Mouse (Mus musculus): ENCODE results near the gene Slc7a11.

DNA sequence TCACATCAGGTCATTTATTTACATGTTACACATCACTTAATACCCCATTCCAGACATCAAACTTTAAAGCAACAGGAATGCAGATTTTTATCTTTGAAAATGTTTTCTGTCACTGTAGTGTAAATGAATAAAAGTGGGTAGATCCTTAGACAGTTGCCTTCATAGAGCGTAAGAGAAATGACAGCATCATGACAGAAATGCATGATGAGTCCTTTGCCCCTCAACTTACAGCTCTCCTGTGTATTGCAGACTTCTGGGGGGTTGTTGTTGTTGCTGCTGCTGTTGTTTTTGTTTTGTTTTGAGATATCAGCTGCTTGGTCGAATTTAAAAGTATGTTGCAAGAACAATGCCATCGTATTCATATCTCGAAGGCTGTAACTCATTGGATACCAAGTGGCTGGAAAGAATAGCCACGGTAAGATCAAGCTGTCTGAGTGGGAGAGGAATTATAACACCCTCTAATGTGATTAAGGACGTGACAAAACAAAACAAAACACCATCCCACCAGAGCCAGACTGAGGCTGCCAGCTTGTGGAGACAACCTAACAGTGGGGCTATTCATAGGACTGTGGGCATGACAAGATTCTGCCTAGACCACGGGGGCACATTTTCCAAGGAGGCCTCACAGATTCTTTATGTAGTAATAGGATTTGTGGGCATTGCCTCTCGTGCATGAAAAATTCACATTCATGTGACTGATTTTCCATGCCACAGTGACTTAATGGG lies 557.0 kb downstream of the Slc7a11 start:
- TF ChIP-seq CTCF (IDR thresholded peaks at IDR 0.05; ENCODE audit: borderline replicate concordance, extremely low read depth, insufficient read depth, insufficient read length) (no peak), POLR2A (IDR thresholded peaks at IDR 0.05; ENCODE audit: borderline replicate concordance, extremely low read depth, insufficient read depth, insufficient read length, poor library complexity, severe bottlenecking) (no peak)

Data from brain, embryonic 14.5 days (tissue).